Mouse (Mus musculus): ENCODE measurements around the gene Atrn. TPM values are rescaled to one million over a fixed set of nuclear protein-coding genes. Genes with fewer than 3 reads are reported as not detected.
"Not testable (repeated sequence)": the region's sequence is repeated elsewhere in the genome, so short reads cannot be mapped to it uniquely, and the experiment has no call there.

Gene Atrn
- total RNA-seq, 1 experiment from 2014 or later = 30.7 TPM

GRCm38 (mm10) chr2:130958906-130959305, 52.6 kb downstream of the Atrn start:
- no peak for DNase-seq

GRCm38 (mm10) chr2:130961851-130962250, 55.6 kb downstream of the Atrn start:
- peak; percentile 23 for DNase-seq

- no peak for DNase-seq
Observed at GRCm38 (mm10) chr2:130965042-130965441, 58.7 kb downstream of the Atrn start.

DNA sequence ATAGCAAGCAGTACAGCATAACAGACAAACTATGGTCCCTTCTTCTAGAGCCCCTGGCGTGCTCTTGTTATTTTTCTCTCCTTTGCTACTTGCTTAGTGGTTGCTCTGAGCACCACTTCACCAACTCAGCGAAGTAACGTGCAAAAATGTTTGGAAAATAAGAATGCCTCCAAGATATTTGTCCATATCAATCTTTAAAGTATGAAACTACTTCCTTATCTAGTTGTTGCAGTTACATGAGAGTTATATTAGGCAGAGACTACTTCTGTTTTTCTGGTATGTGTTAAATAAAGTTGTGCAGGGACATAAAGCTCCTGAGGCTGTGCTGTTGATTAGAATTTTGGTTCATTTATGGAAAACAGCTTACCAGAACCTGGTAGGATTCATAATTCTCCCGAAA, 64.7 kb downstream of the Atrn start:
- DNase-seq = no peak

GRCm38 (mm10) chr2:130972386-130972785, 66.1 kb downstream of the Atrn start:
- DNase-seq = peak; percentile 41

GRCm38 (mm10) chr2:130974928-130975327, 68.6 kb downstream of the Atrn start:
- DNase-seq = no peak

DNA sequence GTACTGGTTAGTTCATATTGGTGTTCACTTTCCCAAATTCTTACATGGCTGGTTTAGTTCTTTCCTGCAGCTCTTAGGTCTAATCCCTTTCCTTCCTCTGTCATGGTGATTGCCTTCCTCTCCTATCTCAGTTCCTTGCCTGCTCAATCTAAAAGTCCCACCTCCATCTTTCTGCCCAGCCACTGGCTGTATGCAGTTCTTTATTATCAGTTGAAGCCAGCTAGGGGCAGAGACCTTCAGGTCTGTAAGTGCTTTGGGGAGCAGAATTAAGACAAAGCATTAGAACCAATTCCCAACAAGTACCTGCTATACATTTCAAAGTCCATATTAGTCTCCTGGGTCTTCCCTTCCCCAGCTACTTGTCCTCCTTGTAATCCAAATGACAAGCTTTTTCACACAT, 71.3 kb downstream of the Atrn start:
- no peak for DNase-seq

DNA sequence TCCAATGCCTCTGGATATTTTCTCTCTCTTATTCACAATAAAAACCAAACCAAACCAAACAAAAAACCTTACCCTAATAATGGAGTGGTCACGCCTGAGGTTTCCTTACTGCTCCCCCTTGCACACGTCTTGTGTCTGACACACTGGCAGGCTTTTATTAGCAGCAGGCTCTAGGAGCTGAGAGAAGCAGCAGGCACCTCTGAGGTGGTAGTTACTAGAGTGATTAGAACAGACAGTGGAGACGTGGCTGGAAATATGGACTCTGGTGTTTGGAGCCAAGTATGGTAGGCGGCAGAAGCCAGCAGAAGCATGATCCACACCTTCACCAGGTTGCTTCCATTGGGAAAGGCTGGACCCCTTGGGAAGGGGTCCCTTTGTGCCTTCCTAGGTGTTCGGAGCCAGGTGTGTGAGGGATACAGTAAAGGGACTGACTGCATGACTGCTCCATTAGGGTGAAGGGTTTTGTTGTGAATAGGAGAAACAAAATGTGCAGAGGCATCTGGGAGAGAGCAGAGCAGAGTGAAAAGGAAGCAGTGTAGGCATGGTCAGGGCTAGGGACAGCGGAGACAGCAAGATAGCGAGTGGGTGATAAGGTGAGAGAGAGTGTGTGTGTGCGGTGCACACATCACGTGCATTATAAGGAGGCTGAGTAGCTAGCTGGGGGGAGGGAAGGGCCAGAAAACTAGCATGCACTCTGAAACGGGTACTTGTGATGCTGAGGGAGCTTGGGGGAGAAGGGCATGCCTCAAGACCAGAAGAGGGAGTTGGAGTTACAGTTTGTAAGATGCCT, 72.0 kb downstream of the Atrn start:
- no peak for DNase-seq

DNA sequence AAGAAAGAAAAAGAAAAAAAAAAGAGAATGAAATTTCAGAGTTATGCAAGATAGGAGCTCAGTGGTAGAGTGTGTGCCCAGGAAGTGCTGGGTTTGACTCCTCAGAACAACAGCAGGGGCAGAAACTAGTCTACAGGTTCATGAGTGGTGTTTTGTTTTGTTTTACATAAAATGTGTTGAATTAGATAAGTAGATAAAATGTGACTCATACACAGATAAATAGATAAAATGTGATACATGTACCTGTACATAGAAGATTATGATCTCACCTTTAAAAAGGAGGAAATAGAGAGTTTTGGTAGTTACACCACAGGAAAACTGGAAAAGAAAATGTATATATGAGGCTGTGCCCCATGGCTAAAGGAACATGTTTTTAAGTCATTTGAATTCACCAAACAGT, 72.8 kb downstream of the Atrn start:
- DNase-seq = no peak

DNA sequence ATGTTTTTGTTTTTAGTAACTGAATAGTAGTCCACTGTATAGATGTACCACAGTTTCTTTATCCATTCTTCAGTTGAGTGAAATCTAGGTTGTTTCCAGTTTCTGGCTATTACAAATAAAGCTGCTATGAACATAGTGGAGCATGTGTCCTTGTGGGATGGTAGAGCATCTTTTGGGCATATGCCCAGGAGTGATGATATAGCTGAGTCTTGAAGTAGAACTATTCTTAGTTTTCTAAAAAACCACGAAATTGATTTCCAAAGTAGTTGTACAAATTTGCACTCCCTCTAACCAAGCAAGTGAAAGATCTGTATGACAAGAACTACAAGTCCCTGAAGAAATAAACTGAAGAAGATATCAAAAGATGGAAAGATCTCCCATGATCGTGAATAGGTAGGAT, 86.5 kb downstream of the Atrn start:
- DNase-seq = no peak

GRCm38 (mm10) chr2:131009123-131009522, 102.8 kb downstream of the Atrn start:
- no peak for DNase-seq

DNA sequence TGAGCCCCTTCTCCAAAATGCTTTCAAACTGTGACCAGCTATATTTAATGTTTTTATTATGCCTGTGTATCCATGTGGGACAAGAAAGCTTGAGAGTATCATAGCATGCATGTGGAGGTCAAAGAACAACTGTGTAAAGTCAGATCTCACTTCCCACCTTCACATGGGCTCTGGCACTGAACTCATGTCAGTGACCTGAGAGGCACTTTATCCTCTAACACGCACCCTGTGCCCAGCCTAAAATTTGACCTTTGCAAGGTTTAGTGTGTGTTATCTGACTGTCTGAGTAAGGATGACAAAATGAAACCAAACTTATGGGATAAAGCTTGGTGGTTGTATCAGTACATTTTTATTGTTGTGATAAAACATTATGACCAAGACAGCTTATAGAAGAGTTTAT, 104.3 kb downstream of the Atrn start:
- no peak for DNase-seq

GRCm38 (mm10) chr2:131025230-131025629, 118.9 kb downstream of the Atrn start:
- no peak for DNase-seq

DNA sequence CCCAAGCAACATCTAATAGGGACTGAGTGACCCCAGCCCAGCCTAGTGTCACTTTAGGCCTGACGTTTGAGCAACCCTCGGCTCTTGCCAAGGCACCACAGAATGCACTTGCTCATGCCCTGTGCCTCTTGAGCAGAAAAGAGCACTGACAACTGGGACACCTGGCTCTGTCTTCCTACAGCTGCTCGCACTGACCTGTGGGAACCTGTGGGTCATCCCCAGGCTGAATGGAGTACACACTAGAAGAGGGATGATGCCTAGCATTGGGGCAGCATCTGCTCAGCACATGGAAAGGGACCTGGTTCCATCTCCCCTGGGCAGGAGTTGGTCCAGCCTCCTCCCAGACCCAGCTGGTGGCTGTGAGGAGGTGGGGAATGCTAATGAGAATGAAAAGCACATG, 120.6 kb downstream of the Atrn start:
- DNase-seq = no peak

DNA sequence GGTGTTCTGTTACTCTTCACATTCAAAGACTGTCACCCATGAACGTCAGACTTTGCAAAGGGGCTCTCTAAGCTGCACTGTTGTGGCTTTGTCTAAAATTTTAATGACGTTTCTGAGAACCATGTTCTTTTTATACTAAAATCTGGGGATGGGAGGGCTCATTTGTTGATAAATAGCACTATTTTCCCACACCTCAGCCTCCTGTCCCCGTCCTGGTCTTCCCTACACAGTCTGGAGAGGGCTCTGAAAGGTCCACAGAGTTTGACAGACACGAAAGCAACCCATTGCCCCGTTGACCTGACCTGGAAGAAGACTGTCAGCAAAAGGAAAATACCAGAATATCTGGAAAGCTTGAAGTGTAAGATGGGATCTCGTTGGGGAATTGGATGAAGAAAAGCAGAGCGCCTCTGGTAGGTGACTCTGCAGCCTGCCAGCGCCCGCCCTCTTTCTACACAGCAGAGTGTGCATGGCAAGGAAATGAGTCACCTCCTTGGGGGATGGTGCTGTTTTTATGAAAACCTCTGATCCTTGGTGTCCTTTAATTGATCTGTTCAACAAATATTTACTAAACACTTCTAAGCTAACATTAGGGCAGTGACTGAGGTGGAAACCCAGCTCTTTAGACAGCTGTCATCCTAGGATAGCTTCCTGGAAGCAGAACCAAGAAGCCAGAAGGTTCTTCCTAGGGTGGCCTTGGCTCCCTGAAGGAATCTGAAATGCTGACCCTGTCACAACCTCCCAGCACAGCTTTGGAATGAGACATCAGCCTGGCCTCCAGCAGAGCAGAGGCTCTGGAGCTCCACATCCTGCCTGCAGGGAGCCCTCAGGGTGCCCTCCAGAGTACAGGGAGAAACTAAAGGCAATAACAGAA, 123.0 kb downstream of the Atrn start:
- peak; percentile 62 for DNase-seq

DNA sequence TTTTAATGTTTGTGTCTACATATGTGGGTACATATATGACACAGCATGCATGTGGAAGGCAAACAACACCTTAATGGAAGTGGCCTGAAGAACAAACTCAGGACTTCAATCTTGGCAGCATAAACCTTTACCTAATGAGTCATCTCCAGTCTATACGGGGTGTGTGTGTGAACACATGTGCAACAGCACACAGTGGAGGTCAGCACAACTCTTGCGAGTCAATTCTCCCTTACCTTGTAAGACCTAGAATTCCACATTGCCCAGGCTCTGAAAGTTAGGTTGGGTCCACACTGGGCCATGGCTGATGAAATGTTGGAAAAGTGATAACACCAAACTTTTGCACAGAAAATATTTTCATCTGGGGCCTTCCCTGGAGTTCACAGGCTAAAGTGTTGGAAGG, 124.3 kb downstream of the Atrn start:
- no peak for DNase-seq

DNA sequence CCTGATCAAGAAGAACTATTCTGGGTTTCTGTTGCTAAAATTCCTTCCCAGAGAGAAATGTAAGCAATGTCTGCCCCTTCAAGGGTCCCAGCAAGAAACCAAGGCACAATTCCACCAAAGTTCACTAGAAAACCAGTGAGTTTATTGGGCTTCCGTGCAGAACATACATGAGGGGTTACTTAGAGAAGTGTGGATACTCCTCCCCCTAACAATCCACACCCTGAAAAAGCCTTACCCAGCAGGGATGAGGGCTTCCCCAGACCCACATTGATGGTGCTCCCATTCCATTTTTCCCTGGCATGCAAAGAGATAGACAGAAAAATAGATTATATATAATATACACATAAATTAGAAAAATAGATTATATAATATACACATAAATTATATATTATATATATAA, 124.7 kb downstream of the Atrn start:
- no peak for DNase-seq

- DNase-seq = not testable (repeated sequence)
Observed at GRCm38 (mm10) chr2:131031406-131031805, 125.1 kb downstream of the Atrn start.

- no peak for DNase-seq
Observed at GRCm38 (mm10) chr2:131036343-131036742, 130.0 kb downstream of the Atrn start.

GRCm38 (mm10) chr2:131036757-131037156, 130.5 kb downstream of the Atrn start:
- DNase-seq = no peak

DNA sequence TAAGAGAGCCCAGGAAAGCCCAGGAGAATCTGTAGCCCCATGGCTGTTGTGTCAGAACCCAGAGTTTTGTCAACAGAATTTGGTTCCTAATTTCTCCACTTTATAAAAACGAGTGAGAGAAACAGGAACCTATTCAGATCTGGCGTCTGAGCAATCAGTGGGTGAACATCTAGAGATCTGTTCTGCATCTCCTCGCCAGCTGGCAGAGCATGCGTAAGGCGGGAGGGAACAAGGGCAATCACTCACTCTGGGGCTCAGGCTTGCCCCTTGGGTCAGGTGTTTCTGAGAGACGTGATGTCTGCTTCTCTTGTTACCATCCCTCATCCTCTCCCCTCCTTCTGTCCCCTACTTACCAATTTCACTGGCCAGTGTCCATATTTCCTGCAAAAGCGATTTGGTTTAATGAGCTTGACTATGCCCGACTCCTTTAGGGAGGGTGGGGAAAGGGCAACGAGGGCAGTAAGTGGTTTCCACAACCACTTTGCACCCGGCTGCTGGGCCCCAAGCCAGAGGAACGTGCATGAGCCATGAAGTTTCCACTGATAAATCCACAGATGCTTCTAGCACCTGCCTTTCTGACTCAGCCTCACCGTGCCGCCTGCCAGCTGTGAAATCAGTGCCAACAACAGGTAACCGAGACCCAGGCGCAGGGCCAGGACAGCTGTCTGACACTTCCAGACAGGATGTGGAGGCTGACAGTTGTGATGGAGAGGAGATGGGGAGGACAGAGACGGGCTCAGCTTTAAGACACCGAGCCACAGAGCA, 131.1 kb downstream of the Atrn start:
- peak; percentile 54 for DNase-seq

GRCm38 (mm10) chr2:131038197-131038596, 131.9 kb downstream of the Atrn start:
- no peak for DNase-seq

DNA sequence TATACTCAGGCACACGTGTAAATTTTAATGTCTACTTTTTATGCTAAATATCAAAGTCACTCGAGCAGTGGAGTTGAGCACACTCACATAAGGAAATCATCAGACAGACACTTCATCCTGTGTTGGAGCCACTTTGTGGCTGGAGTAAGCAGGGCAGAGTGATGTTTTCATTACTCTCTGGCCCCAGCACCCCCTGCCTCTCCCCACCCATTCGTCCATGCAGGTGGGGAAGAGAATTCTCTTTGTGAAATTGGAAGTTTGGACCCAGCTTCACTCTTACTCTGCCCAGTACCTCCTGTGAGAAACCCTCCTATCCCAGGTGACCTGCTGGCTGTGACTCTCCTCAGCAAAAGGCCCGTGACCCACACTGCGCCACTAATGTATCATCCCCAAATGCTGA, 132.4 kb downstream of the Atrn start:
- no peak for DNase-seq

Measured in adrenal gland, postnatal 14 days (tissue).